Mouse (Mus musculus) embryonic facial prominence, embryonic 13.5 days (tissue): ENCODE measurements around the gene 4930550C14Rik. TPM values are rescaled to one million over a fixed set of nuclear protein-coding genes. Genes with fewer than 3 reads are reported as not detected.

Source experiments
- ATAC-seq: fragments of 200-750 bp; cut with Nextera tagmentation; 2 replicates; pipeline ENCODE4 v1.8.0; 2017; ENCODE audit warnings: low read depth; ENCODE audit not compliant: insufficient number of reproducible peaks, insufficient read depth, low FRiP score, low TSS enrichment
- H3K27ac ChIP-seq: fragments of 300-500 bp; sonication (generic); 2 replicates; pipeline ENCODE4 v1.5.1; 2015; ENCODE audit warnings: moderate library complexity, mild to moderate bottlenecking, inconsistent platforms
- H3K27me3 ChIP-seq: fragments of 300-500 bp; sonication (generic); 2 replicates; pipeline ENCODE4 v1.6.1; 2015; ENCODE audit warnings: mild to moderate bottlenecking, inconsistent platforms
- H3K36me3 ChIP-seq: fragments of 300-500 bp; sonication (generic); 2 replicates; pipeline ENCODE4 v1.6.1; 2015; ENCODE audit warnings: mild to moderate bottlenecking, inconsistent platforms
- H3K4me1 ChIP-seq: fragments of 300-500 bp; sonication (generic); 2 replicates; pipeline ENCODE4 v1.6.1; 2015; ENCODE audit warnings: inconsistent platforms
- H3K4me2 ChIP-seq: fragments of 300-500 bp; sonication (generic); 2 replicates; pipeline ENCODE4 v1.6.1; 2015; ENCODE audit warnings: moderate library complexity, mild to moderate bottlenecking, inconsistent platforms
- H3K4me3 ChIP-seq: fragments of 300-500 bp; sonication (generic); 2 replicates; pipeline ENCODE4 v1.5.1; 2015; ENCODE audit warnings: mild to moderate bottlenecking, inconsistent platforms
- H3K9ac ChIP-seq: fragments of 300-500 bp; sonication (generic); 2 replicates; pipeline ENCODE4 v1.6.1; 2015; ENCODE audit warnings: mild to moderate bottlenecking, inconsistent platforms
- H3K9me3 ChIP-seq: fragments of 300-500 bp; sonication (generic); 2 replicates; pipeline ENCODE4 v1.6.1; 2016; ENCODE audit warnings: inconsistent platforms
- WGBS: fragments of 180-500 bp; shearing (Covaris S2); methylation state at CpG from one replicate; pipeline ENCODE4 v1.1.7; 2015; ENCODE audit warnings: mixed read lengths; 5-methylcytosine and 5-hydroxymethylcytosine counted together
- polyA plus RNA-seq: library from polyadenylated mRNA; unstranded; fragments of >200 nt; fragmentation: Nextera tagmentation; extraction: Ambion mirVana; gene quantifications from 2 replicates; pipeline ENCODE4 v1.2.1, GENCODE M21; 2015

4930550C14Rik gene
- polyA plus RNA-seq, 1 experiment from 2014 or later = 1.1 TPM

GRCm38 (mm10) chr9:53384873-53385272, 17.3 kb upstream of the 4930550C14Rik start:
- no peaks in the 10 kb centered on the region for H3K27me3 ChIP-seq
- H3K9ac ChIP-seq = peak overlapping the region; percentile 96
- no peak for ATAC-seq
- peak overlapping the region; percentile 79 for H3K4me2 ChIP-seq
- peak overlapping the region; percentile 72 for H3K4me3 ChIP-seq
- no peaks in the 10 kb centered on the region for H3K9me3 ChIP-seq
- 4% methylated on average over 8 of the region's 8 CpGs for WGBS
- peaks cover 9% of the 10 kb centered on the region for H3K4me1 ChIP-seq
- peak overlapping the region; percentile 99 for H3K27ac ChIP-seq
- peaks cover 10% of the 10 kb centered on the region; the same call in 1 of the 2 replicates for H3K36me3 ChIP-seq

- peaks cover 18% of the 10 kb centered on the region for H3K36me3 ChIP-seq
- no peak for ATAC-seq
- WGBS = 75% methylated on average over 2 of the region's 2 CpGs
Measured at GRCm38 (mm10) chr9:53387431-53387830, 14.7 kb upstream of the 4930550C14Rik start.

GRCm38 (mm10) chr9:53389109-53389508, 13.0 kb upstream of the 4930550C14Rik start:
- no peak overlapping the region for H3K27ac ChIP-seq
- no peak overlapping the region for H3K4me2 ChIP-seq
- H3K27me3 ChIP-seq = no peaks in the 10 kb centered on the region
- peaks cover 18% of the 10 kb centered on the region for H3K36me3 ChIP-seq
- H3K4me1 ChIP-seq = peaks cover 9% of the 10 kb centered on the region
- no peaks in the 10 kb centered on the region for H3K9me3 ChIP-seq
- ATAC-seq = no peak
- H3K4me3 ChIP-seq = no peak overlapping the region
- WGBS = 93% methylated on average over 3 of the region's 3 CpGs
- no peak overlapping the region for H3K9ac ChIP-seq

More at GRCm38 (mm10) chr9:53387431-53387830, 14.7 kb upstream of the 4930550C14Rik start:
- Histone ChIP-seq H3K27ac (no peak overlapping the region), H3K4me3 (no peak overlapping the region), H3K4me1 (peaks cover 9% of the 10 kb centered on the region), H3K9me3 (no peaks in the 10 kb centered on the region), H3K4me2 (no peak overlapping the region), H3K9ac (no peak overlapping the region), H3K27me3 (no peaks in the 10 kb centered on the region)

- H3K9ac ChIP-seq = no peak overlapping the region
- ATAC-seq = no peak
- peaks cover 5% of the 10 kb centered on the region for H3K4me1 ChIP-seq
- H3K27ac ChIP-seq = no peak overlapping the region
- no peaks in the 10 kb centered on the region for H3K27me3 ChIP-seq
- no peak overlapping the region for H3K4me2 ChIP-seq
- H3K9me3 ChIP-seq = no peaks in the 10 kb centered on the region
- WGBS = 72% methylated on average over 7 of the region's 7 CpGs
- H3K36me3 ChIP-seq = peaks cover 18% of the 10 kb centered on the region
- no peak overlapping the region for H3K4me3 ChIP-seq
Measured at GRCm38 (mm10) chr9:53390136-53390535, 12.0 kb upstream of the 4930550C14Rik start.

- H3K27ac ChIP-seq = no peak overlapping the region
- 81% methylated on average over 13 of the region's 13 CpGs for WGBS
- H3K9me3 ChIP-seq = no peaks in the 10 kb centered on the region
- no peak for ATAC-seq
- peaks cover 9% of the 10 kb centered on the region for H3K4me1 ChIP-seq
- peaks cover 5% of the 10 kb centered on the region; the same call in 1 of the 2 replicates for H3K36me3 ChIP-seq
- H3K27me3 ChIP-seq = no peaks in the 10 kb centered on the region
- no peak overlapping the region for H3K9ac ChIP-seq
- no peak overlapping the region for H3K4me3 ChIP-seq
- H3K4me2 ChIP-seq = no peak overlapping the region
Measured at GRCm38 (mm10) chr9:53397685-53398387, 4.3 kb upstream of the 4930550C14Rik start.

- Histone ChIP-seq H3K27me3 (no peaks in the 10 kb centered on the region), H3K27ac (no peak overlapping the region), H3K36me3 (peaks cover 5% of the 10 kb centered on the region; the same call in 1 of the 2 replicates), H3K9ac (no peak overlapping the region), H3K4me2 (no peak overlapping the region), H3K9me3 (no peaks in the 10 kb centered on the region), H3K4me3 (no peak overlapping the region), H3K4me1 (peaks cover 14% of the 10 kb centered on the region)
- 13% methylated on average over 5 of the region's 5 CpGs for WGBS
- no peak for ATAC-seq
Measured at GRCm38 (mm10) chr9:53398388-53398700, 3.8 kb upstream of the 4930550C14Rik start.

GRCm38 (mm10) chr9:53399537-53399936, 2.6 kb upstream of the 4930550C14Rik start:
- ATAC-seq = no peak
- Histone ChIP-seq H3K4me2 (no peak overlapping the region), H3K36me3 (peaks cover 5% of the 10 kb centered on the region; the same call in 1 of the 2 replicates), H3K4me1 (peaks cover 16% of the 10 kb centered on the region), H3K9me3 (no peaks in the 10 kb centered on the region), H3K4me3 (no peak overlapping the region), H3K27ac (no peak overlapping the region), H3K9ac (no peak overlapping the region), H3K27me3 (no peaks in the 10 kb centered on the region)
- 92% methylated on average over 8 of the region's 8 CpGs for WGBS

- WGBS = 82% methylated on average over 4 of the region's 4 CpGs
Measured at GRCm38 (mm10) chr9:53400696-53401095, 1.4 kb upstream of the 4930550C14Rik start.

GRCm38 (mm10) chr9:53401146-53401545, 979 bp upstream of the 4930550C14Rik start:
- H3K36me3 ChIP-seq = peaks cover 5% of the 10 kb centered on the region; the same call in 1 of the 2 replicates
- H3K27me3 ChIP-seq = no peaks in the 10 kb centered on the region
- no peak for ATAC-seq
- H3K4me1 ChIP-seq = peaks cover 22% of the 10 kb centered on the region
- H3K9me3 ChIP-seq = no peaks in the 10 kb centered on the region
- WGBS = 79% methylated on average over 8 of the region's 8 CpGs
- no peak overlapping the region for H3K9ac ChIP-seq
- H3K4me3 ChIP-seq = no peak overlapping the region
- no peak overlapping the region for H3K4me2 ChIP-seq
- H3K27ac ChIP-seq = no peak overlapping the region

More at GRCm38 (mm10) chr9:53400696-53401095, 1.4 kb upstream of the 4930550C14Rik start:
- Histone ChIP-seq H3K4me2 (no peak overlapping the region), H3K27me3 (no peaks in the 10 kb centered on the region), H3K36me3 (peaks cover 5% of the 10 kb centered on the region; the same call in 1 of the 2 replicates), H3K9ac (no peak overlapping the region), H3K4me1 (peaks cover 22% of the 10 kb centered on the region), H3K9me3 (no peaks in the 10 kb centered on the region), H3K4me3 (no peak overlapping the region), H3K27ac (no peak overlapping the region)
- no peak for ATAC-seq

- Histone ChIP-seq H3K4me3 (0 out of 2 replicates have a peak overlapping the region, but pooled peaks have one; percentile 14), H3K27me3 (no peaks in the 10 kb centered on the region), H3K36me3 (peaks cover 5% of the 10 kb centered on the region; the same call in 1 of the 2 replicates), H3K27ac (peak overlapping the region; percentile 64), H3K4me2 (peak overlapping the region; percentile 50), H3K9ac (no peak overlapping the region), H3K4me1 (peaks cover 22% of the 10 kb centered on the region), H3K9me3 (no peaks in the 10 kb centered on the region)
- WGBS = 51% methylated on average over 8 of the region's 8 CpGs
- ATAC-seq = no peak
Measured at GRCm38 (mm10) chr9:53402991-53403390, 866 bp downstream of the 4930550C14Rik start.

GRCm38 (mm10) chr9:53404050-53404752, 2.1 kb downstream of the 4930550C14Rik start:
- Histone ChIP-seq H3K4me3 (no peak overlapping the region), H3K27me3 (no peaks in the 10 kb centered on the region), H3K4me1 (peaks cover 22% of the 10 kb centered on the region), H3K36me3 (peaks cover 5% of the 10 kb centered on the region; the same call in 1 of the 2 replicates), H3K9me3 (no peaks in the 10 kb centered on the region), H3K4me2 (peak overlapping the region; percentile 60; the same call in 1 of the 2 replicates), H3K27ac (no peak overlapping the region), H3K9ac (no peak overlapping the region)
- 84% methylated on average over 6 of the region's 6 CpGs for WGBS
- ATAC-seq = no peak
